Mouse (Mus musculus) limb, embryonic 15.5 days (tissue): ENCODE data around the gene Iffo2. TPM values are rescaled to one million over a fixed set of nuclear protein-coding genes. Genes with fewer than 3 reads are reported as not detected.

Source experiments
- ATAC-seq: fragments of 200-750 bp; cut with Nextera tagmentation; 2 replicates; pipeline ENCODE4 v1.8.0; 2017; ENCODE audit warnings: low read depth, moderate TSS enrichment; ENCODE audit not compliant: insufficient number of reproducible peaks, low FRiP score, low TSS enrichment
- H3K27ac ChIP-seq: fragments of 300-500 bp; sonication (generic); 2 replicates; pipeline ENCODE4 v1.5.1; 2015; ENCODE audit warnings: moderate library complexity, mild to moderate bottlenecking, inconsistent platforms
- H3K27me3 ChIP-seq: fragments of 300-500 bp; sonication (generic); 2 replicates; pipeline ENCODE4 v1.6.1; 2015; ENCODE audit warnings: inconsistent platforms
- H3K36me3 ChIP-seq: fragments of 300-500 bp; sonication (generic); 2 replicates; pipeline ENCODE4 v1.6.1; 2015; ENCODE audit warnings: inconsistent platforms
- H3K4me1 ChIP-seq: fragments of 300-500 bp; sonication (generic); 2 replicates; pipeline ENCODE4 v1.6.1; 2015; ENCODE audit warnings: inconsistent platforms
- H3K4me2 ChIP-seq: fragments of 300-500 bp; sonication (generic); 2 replicates; pipeline ENCODE4 v1.6.1; 2015; ENCODE audit warnings: mild to moderate bottlenecking, inconsistent platforms
- H3K4me3 ChIP-seq: fragments of 300-500 bp; sonication (generic); 2 replicates; pipeline ENCODE4 v1.5.1; 2015; ENCODE audit warnings: mild to moderate bottlenecking, inconsistent platforms
- H3K9ac ChIP-seq: fragments of 300-500 bp; sonication (generic); 2 replicates; pipeline ENCODE4 v1.6.1; 2015; ENCODE audit warnings: inconsistent platforms
- H3K9me3 ChIP-seq: fragments of 300-500 bp; sonication (generic); 2 replicates; pipeline ENCODE4 v1.6.1; 2016; ENCODE audit warnings: inconsistent platforms
- WGBS: fragments of 180-500 bp; shearing (Covaris S2); methylation state at CpG from one replicate; pipeline ENCODE4 v1.1.7; 2015; 5-methylcytosine and 5-hydroxymethylcytosine counted together
- polyA plus RNA-seq: library from polyadenylated mRNA; unstranded; fragments of >200 nt; fragmentation: Nextera tagmentation; extraction: Ambion mirVana; gene quantifications from 2 replicates; pipeline ENCODE4 v1.2.1, GENCODE M21; 2015

The Iffo2 gene
- polyA plus RNA-seq, 1 experiment from 2014 or later = 3.6 TPM

DNA sequence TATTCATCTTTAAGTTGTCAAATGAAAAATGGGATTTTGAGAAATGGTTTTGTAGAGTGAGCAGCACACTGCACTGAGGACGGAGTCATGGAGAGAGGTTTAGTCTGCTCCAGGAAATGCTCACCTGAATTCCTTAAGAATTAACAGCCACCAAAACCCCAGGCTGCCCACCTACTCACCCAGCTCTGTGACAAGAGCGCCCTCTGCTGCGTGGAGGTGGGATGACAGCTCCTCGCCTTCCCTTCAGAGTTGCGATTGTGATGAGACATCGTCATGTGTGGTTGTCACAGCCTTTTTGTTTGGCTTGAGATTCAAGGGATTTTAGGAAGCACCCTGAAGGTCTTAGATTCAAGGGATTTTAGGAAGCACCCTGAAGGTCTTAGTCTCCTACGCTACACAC lies 106.0 kb downstream of the Iffo2 start:
- H3K27ac ChIP-seq = no peak overlapping the region

GRCm38 (mm10) chr4:139637847-139638246 lies 107.5 kb downstream of the Iffo2 start:
- WGBS = 79% methylated on average over 9 of the region's 9 CpGs
- peaks cover 24% of the 10 kb centered on the region for H3K27me3 ChIP-seq
- H3K4me1 ChIP-seq = peaks cover 24% of the 10 kb centered on the region
- no peaks in the 10 kb centered on the region for H3K9me3 ChIP-seq
- no peak overlapping the region for H3K4me3 ChIP-seq
- H3K4me2 ChIP-seq = no peak overlapping the region
- 0 out of 2 replicates have a peak, but pooled peaks cover 8% of the 10 kb centered on the region for H3K36me3 ChIP-seq
- no peak overlapping the region for H3K9ac ChIP-seq
- ATAC-seq = no peak
- H3K27ac ChIP-seq = no peak overlapping the region

More for the DNA sequence above, 106.0 kb downstream of the Iffo2 start:
- H3K9ac ChIP-seq = no peak overlapping the region
- H3K4me3 ChIP-seq = no peak overlapping the region
- H3K27me3 ChIP-seq = peaks cover 9% of the 10 kb centered on the region
- H3K36me3 ChIP-seq = 0 out of 2 replicates have a peak, but pooled peaks cover 8% of the 10 kb centered on the region
- peaks cover 12% of the 10 kb centered on the region for H3K4me1 ChIP-seq
- ATAC-seq = no peak
- no peak overlapping the region for H3K4me2 ChIP-seq
- no peaks in the 10 kb centered on the region for H3K9me3 ChIP-seq
- 23% methylated on average over 7 of the region's 7 CpGs for WGBS

DNA sequence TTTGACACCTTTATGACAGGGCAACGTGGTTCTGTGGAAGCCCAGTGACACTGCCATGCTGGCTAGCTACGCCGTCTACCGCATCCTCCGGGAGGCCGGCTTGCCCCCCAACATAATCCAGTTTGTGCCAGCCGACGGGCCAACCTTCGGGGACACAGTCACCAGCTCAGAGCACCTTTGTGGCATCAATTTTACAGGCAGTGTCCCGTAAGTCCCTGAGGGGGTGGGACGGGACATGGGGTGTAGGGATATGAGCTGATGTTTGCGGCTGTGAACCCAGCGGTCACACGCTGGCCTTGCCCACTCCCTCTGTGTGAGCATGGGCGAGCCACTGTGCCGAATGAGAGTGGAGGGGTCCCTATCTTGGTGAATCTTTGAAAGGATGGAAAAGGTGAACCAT lies 108.0 kb downstream of the Iffo2 start:
- no peak overlapping the region for H3K27ac ChIP-seq
- no peak overlapping the region for H3K4me3 ChIP-seq
- peaks cover 24% of the 10 kb centered on the region for H3K4me1 ChIP-seq

DNA sequence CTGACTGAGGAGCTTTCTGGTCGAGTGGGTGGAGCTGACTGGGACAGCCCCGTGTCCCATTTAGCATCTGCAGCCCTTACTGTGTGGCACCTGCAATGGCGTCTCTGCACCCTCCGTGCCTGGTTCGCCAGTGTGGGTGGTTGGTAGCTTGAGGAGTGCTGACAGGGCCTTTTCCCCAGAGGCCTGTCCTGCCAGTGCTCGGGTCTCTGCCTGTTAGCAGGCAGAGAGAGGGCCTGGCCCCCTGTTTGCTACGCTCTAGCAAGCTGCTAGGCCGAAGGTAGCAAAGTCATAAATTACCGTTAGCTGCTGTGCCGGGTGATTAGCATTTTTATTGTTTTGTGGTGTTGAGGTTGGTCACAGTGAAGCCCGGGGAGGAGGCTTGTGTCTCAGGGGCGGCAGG lies 109.5 kb downstream of the Iffo2 start:
- Histone ChIP-seq H3K27ac (no peak overlapping the region), H3K4me3 (no peak overlapping the region), H3K27me3 (peaks cover 31% of the 10 kb centered on the region), H3K4me2 (no peak overlapping the region), H3K9ac (no peak overlapping the region), H3K36me3 (0 out of 2 replicates have a peak, but pooled peaks cover 8% of the 10 kb centered on the region), H3K4me1 (peaks cover 24% of the 10 kb centered on the region), H3K9me3 (no peaks in the 10 kb centered on the region)
- ATAC-seq = no peak
- 28% methylated on average over 12 of the region's 12 CpGs for WGBS

More for the DNA sequence above, 108.0 kb downstream of the Iffo2 start:
- Histone ChIP-seq H3K9ac (no peak overlapping the region), H3K9me3 (no peaks in the 10 kb centered on the region), H3K4me2 (no peak overlapping the region), H3K27me3 (peaks cover 29% of the 10 kb centered on the region), H3K36me3 (0 out of 2 replicates have a peak, but pooled peaks cover 8% of the 10 kb centered on the region)
- ATAC-seq = no peak
- WGBS = 90% methylated on average over 16 of the region's 16 CpGs

DNA sequence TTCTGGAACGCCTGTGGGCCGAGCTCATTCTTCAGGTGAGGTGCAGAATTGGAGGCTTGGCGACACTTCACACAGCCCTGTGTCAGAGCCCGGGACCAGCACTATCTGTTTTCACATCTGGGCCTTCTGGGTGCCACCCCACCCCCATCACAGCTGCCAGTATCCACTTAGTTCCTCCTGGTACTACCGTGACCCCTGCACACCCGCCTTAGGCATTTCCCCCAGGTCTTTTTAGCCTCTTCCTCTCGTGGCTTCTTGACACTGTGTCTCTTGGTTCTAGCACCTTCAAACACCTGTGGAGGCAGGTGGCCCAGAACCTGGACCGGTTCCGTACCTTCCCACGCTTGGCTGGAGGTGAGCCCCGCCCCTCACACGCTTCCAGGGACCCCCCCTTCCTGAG lies 110.0 kb downstream of the Iffo2 start:
- Histone ChIP-seq H3K4me3 (no peak overlapping the region), H3K27me3 (peaks cover 31% of the 10 kb centered on the region), H3K27ac (no peak overlapping the region), H3K4me2 (no peak overlapping the region), H3K9ac (no peak overlapping the region), H3K4me1 (peaks cover 24% of the 10 kb centered on the region), H3K9me3 (no peaks in the 10 kb centered on the region), H3K36me3 (0 out of 2 replicates have a peak, but pooled peaks cover 11% of the 10 kb centered on the region)
- ATAC-seq = no peak
- 34% methylated on average over 12 of the region's 12 CpGs for WGBS

DNA sequence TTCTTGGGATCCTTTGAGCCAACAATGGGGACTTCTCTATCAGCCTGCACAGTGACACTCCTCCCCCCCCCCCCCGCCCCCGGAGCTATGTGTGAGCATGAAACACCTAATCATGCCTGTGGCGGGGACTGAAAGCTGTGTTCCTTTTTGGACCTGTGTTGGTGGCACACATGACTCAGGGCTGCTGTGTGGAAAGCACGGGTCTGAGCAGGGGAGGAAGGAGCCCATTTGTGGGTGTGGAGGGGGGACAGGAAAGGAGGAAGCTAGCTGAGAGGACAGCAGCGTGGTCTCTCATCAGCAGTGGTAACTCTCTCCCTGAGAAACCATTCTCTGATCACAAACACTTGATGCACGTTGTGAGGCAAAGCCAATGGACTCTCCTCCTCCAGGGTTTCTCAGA lies 110.4 kb downstream of the Iffo2 start:
- Histone ChIP-seq H3K36me3 (0 out of 2 replicates have a peak, but pooled peaks cover 12% of the 10 kb centered on the region), H3K4me1 (peaks cover 24% of the 10 kb centered on the region), H3K4me2 (no peak overlapping the region), H3K27me3 (peaks cover 31% of the 10 kb centered on the region), H3K9me3 (no peaks in the 10 kb centered on the region), H3K27ac (no peak overlapping the region), H3K4me3 (no peak overlapping the region), H3K9ac (no peak overlapping the region)
- 50% methylated on average over 6 of the region's 6 CpGs for WGBS
- no peak for ATAC-seq

- no peak for ATAC-seq
- Histone ChIP-seq H3K27ac (no peak overlapping the region), H3K4me2 (peak overlapping the region; percentile 43), H3K36me3 (peaks cover 18% of the 10 kb centered on the region; the same call in 1 of the 2 replicates), H3K9me3 (no peaks in the 10 kb centered on the region), H3K4me1 (peaks cover 24% of the 10 kb centered on the region), H3K27me3 (peaks cover 31% of the 10 kb centered on the region), H3K9ac (0 out of 2 replicates have a peak overlapping the region, but pooled peaks have one; percentile 4), H3K4me3 (peak overlapping the region; percentile 27)
- WGBS = 7% methylated on average over 30 of the region's 30 CpGs
Measured at GRCm38 (mm10) chr4:139641829-139642425, 111.6 kb downstream of the Iffo2 start.

GRCm38 (mm10) chr4:139643972-139644371 lies 113.6 kb downstream of the Iffo2 start:
- Histone ChIP-seq H3K27me3 (peaks cover 31% of the 10 kb centered on the region), H3K36me3 (peaks cover 24% of the 10 kb centered on the region), H3K9me3 (no peaks in the 10 kb centered on the region), H3K27ac (no peak overlapping the region), H3K4me2 (no peak overlapping the region), H3K4me1 (peaks cover 24% of the 10 kb centered on the region), H3K4me3 (no peak overlapping the region), H3K9ac (no peak overlapping the region)
- no peak for ATAC-seq
- 13% methylated on average over 9 of the region's 9 CpGs for whole genome bisulfite sequencing

- Histone ChIP-seq H3K4me1 (peaks cover 7% of the 10 kb centered on the region), H3K4me2 (no peak overlapping the region), H3K9me3 (no peaks in the 10 kb centered on the region), H3K36me3 (peaks cover 29% of the 10 kb centered on the region), H3K27me3 (peaks cover 17% of the 10 kb centered on the region), H3K9ac (no peak overlapping the region), H3K4me3 (no peak overlapping the region), H3K27ac (no peak overlapping the region)
- ATAC-seq = no peak
- 84% methylated on average over 7 of the region's 7 CpGs for WGBS
Measured at GRCm38 (mm10) chr4:139646916-139647315, 116.6 kb downstream of the Iffo2 start.

GRCm38 (mm10) chr4:139650086-139650743 lies 119.9 kb downstream of the Iffo2 start:
- Histone ChIP-seq H3K9me3 (no peaks in the 10 kb centered on the region), H3K27me3 (no peaks in the 10 kb centered on the region), H3K27ac (no peak overlapping the region), H3K9ac (no peak overlapping the region), H3K4me1 (no peaks in the 10 kb centered on the region), H3K4me2 (no peak overlapping the region), H3K36me3 (peaks cover 27% of the 10 kb centered on the region), H3K4me3 (no peak overlapping the region)
- ATAC-seq = no peak
- WGBS = 78% methylated on average over 15 of the region's 15 CpGs

GRCm38 (mm10) chr4:139650907-139651306 lies 120.6 kb downstream of the Iffo2 start:
- no peak for ATAC-seq
- Histone ChIP-seq H3K4me3 (no peak overlapping the region), H3K9ac (no peak overlapping the region), H3K27me3 (no peaks in the 10 kb centered on the region), H3K4me2 (no peak overlapping the region), H3K36me3 (peaks cover 22% of the 10 kb centered on the region), H3K27ac (no peak overlapping the region), H3K4me1 (no peaks in the 10 kb centered on the region), H3K9me3 (no peaks in the 10 kb centered on the region)
- 71% methylated on average over 11 of the region's 11 CpGs for WGBS

DNA sequence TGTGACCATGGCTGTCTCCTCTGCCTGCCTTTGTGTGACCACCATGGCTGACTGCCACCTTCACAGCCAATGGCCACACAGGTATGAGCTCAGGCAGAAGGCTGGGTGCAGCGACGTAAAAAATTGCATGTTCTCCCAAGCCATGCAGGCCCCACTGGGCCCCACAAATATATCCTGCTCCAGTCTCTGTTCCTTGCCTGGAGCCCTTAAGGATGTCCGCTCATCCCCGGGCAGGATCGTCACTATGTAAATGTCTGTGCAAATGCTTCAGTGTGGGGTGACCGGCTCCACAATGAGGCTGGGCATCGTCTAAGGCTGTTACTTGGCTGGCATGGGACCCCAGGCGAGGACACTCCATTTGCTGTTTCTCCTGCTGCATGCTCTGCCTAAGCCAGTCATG lies 122.9 kb downstream of the Iffo2 start, which contains the start of gene Tas1r2:
Gene Tas1r2, plus strand, starts transcription at position 301 of the 400 bp plus-strand sequence.
- WGBS = 78% methylated on average over 8 of the region's 8 CpGs
- Histone ChIP-seq H3K4me2 (no peak within 1 kb of the TSS), H3K9ac (no peak within 1 kb of the TSS), H3K9me3 (no peaks in the 10 kb centered on the region), H3K4me3 (no peak within 1 kb of the TSS), H3K27ac (no peak within 1 kb of the TSS), H3K4me1 (no peaks in the 10 kb centered on the region), H3K36me3 (peaks cover 11% of the 10 kb centered on the region), H3K27me3 (no peaks in the 10 kb centered on the region)
- ATAC-seq = 0 out of 2 replicates have a peak, but pooled peaks have one; percentile 9
